ENCODE assay signal across 26 mouse cellular contexts in the genomic region with DNA sequence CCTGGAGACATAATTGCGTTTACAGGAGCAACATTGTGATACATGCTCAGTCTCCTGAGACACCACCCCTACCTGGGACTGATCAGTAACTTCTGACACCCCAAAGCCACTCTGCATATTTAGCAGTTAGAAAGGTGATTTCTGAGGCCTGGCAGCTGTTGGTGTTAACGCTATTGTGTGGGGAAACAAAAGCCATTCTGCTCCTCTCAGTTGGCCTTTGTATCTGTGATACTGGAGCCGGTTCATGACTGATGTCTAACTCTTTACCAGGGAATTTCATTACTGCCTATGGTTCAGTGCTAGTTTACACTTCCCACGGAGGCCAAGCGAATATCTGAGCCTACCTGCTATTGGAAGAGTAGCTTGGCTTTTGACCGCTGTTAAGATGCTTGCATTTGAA.
A peak's percentile ranks its signal among the peaks of the same experiment; 100 is the strongest.
DNase-seq lines count a peak whose midpoint lies in the region; ATAC-seq lines count a peak whose summit lies in the region.
"Had no signal": no experiment of that assay in that cellular context is flagged by ENCODE, and none has a peak within 500 bp of the region (broad histone marks: within the 10 kb centered on the region; RNA-seq: fewer than 3 reads in every experiment).

No protein-coding gene starts in this region.

- H3K9me3 ChIP-seq in heart, embryonic 10.5 days: no peaks in the 10 kb centered on the region
- no peaks in the 10 kb centered on the region for H3K9me3 ChIP-seq in midbrain, embryonic 12.5 days
- no peaks in the 10 kb centered on the region for H3K9me3 ChIP-seq in midbrain, embryonic 13.5 days
- H3K9me3 ChIP-seq: forebrain, embryonic 15.5 days; hindbrain, embryonic 13.5 days; kidney, embryonic 15.5 days; limb, embryonic 12.5 days; liver, embryonic 15.5 days; neural tube, embryonic 13.5 days had no signal

- no peak overlapping the region for H3K9ac ChIP-seq in midbrain, embryonic 12.5 days (replicated peaks)
- H3K9ac ChIP-seq in midbrain, embryonic 13.5 days (replicated peaks): no peak overlapping the region
- H3K9ac ChIP-seq: forebrain, embryonic 15.5 days; hindbrain, embryonic 13.5 days; kidney, embryonic 15.5 days; limb, embryonic 12.5 days; liver, embryonic 15.5 days; lung, embryonic 14.5 days; neural tube, embryonic 13.5 days had no signal

- H3K4me1 ChIP-seq in heart, embryonic 10.5 days: no peaks in the 10 kb centered on the region
- H3K4me1 ChIP-seq in midbrain, embryonic 12.5 days: peaks cover 7% of the 10 kb centered on the region
- H3K4me1 ChIP-seq in midbrain, embryonic 13.5 days (replicated peaks): peaks cover 11% of the 10 kb centered on the region
- H3K4me1 ChIP-seq: forebrain, embryonic 15.5 days; kidney, embryonic 15.5 days; limb, embryonic 12.5 days; liver, embryonic 15.5 days had no signal

- no peak overlapping the region for H3K27ac ChIP-seq in heart, embryonic 10.5 days
- H3K27ac ChIP-seq in midbrain, embryonic 12.5 days (replicated peaks): no peak overlapping the region
- no peak overlapping the region for H3K27ac ChIP-seq in midbrain, embryonic 13.5 days
- H3K27ac ChIP-seq: forebrain, embryonic 15.5 days; hindbrain, embryonic 13.5 days; kidney, embryonic 15.5 days; layer of hippocampus, adult 2 months; left cerebral cortex, adult 2 months; limb, embryonic 12.5 days; liver, embryonic 15.5 days; neural tube, embryonic 13.5 days had no signal

- ATAC-seq in midbrain, embryonic 12.5 days (ENCODE audit: low FRiP score, low read depth): 0 out of 2 replicates have a peak, but pooled peaks have one; percentile 34
- no peak for ATAC-seq in midbrain, embryonic 13.5 days
- ATAC-seq: CD4-positive, CD25-positive, alpha-beta regulatory T cell, adult 4 months; forebrain, embryonic 15.5 days; intestine, postnatal 0 days had no signal

- H3K4me2 ChIP-seq in midbrain, embryonic 12.5 days (replicated peaks): no peak overlapping the region
- H3K4me2 ChIP-seq in midbrain, embryonic 13.5 days (replicated peaks): no peak overlapping the region
- H3K4me2 ChIP-seq: forebrain, embryonic 15.5 days; hindbrain, embryonic 13.5 days; kidney, embryonic 15.5 days; limb, embryonic 12.5 days; liver, embryonic 15.5 days; lung, embryonic 14.5 days; neural tube, embryonic 13.5 days had no signal

- no peak overlapping the region for H3K4me3 ChIP-seq in heart, embryonic 10.5 days
- H3K4me3 ChIP-seq in midbrain, embryonic 12.5 days: no peak overlapping the region
- H3K4me3 ChIP-seq in midbrain, embryonic 13.5 days (replicated peaks): no peak overlapping the region
- H3K4me3 ChIP-seq: forebrain, embryonic 15.5 days; hindbrain, embryonic 13.5 days; kidney, embryonic 15.5 days; layer of hippocampus, adult 2 months; left cerebral cortex, adult 2 months; limb, embryonic 12.5 days; liver, embryonic 15.5 days; neural tube, embryonic 13.5 days had no signal

- peak; percentile 42 for DNase-seq in heart, adult 11 months
- no peak for DNase-seq in heart, embryonic 10.5 days (ENCODE audit: low spot score)
- DNase-seq in brain, adult 2 months (ENCODE audit: low read depth, low spot score): peak; percentile 16
- DNase-seq in kidney, adult 8-10 months: no peak
- DNase-seq in right cerebral cortex, postnatal 25 days: no peak
- DNase-seq: adrenal gland, adult 8-10 months; cerebellum, adult 8-10 months; cerebellum, postnatal 25 days; heart, postnatal 14 days; kidney, postnatal 25 days; lung, embryonic 14.5 days; lung, postnatal 14 days; midbrain, embryonic 14.5 days; thymus, postnatal 4 days had no signal

- no peaks in the 10 kb centered on the region for H3K36me3 ChIP-seq in heart, embryonic 10.5 days
- H3K36me3 ChIP-seq in midbrain, embryonic 12.5 days: no peaks in the 10 kb centered on the region
- no peaks in the 10 kb centered on the region for H3K36me3 ChIP-seq in midbrain, embryonic 13.5 days
- H3K36me3 ChIP-seq: forebrain, embryonic 15.5 days; hindbrain, embryonic 13.5 days; kidney, embryonic 15.5 days; limb, embryonic 12.5 days; liver, embryonic 15.5 days; neural tube, embryonic 13.5 days had no signal

- H3K27me3 ChIP-seq in heart, embryonic 10.5 days (ENCODE audit: insufficient read depth, poor library complexity, severe bottlenecking): no peaks in the 10 kb centered on the region
- no peaks in the 10 kb centered on the region for H3K27me3 ChIP-seq in midbrain, embryonic 12.5 days
- no peaks in the 10 kb centered on the region for H3K27me3 ChIP-seq in midbrain, embryonic 13.5 days
- H3K27me3 ChIP-seq: forebrain, embryonic 15.5 days; hindbrain, embryonic 13.5 days; kidney, embryonic 15.5 days; limb, embryonic 12.5 days; liver, embryonic 15.5 days; neural tube, embryonic 13.5 days had no signal

- WGBS in heart, embryonic 10.5 days: 52% methylated on average over 6 of the region's 6 CpGs
- 17% methylated on average over 6 of the region's 6 CpGs for WGBS in midbrain, embryonic 12.5 days
- WGBS in midbrain, embryonic 13.5 days: 14% methylated on average over 6 of the region's 6 CpGs

Comparison
In these comparisons a context has a peak if more than half of its experiments do, and no peak if none do; other contexts are left out.
1. DNase-seq: peak in heart, adult 11 months (single experiment) and brain, adult 2 months (single experiment); none in heart, embryonic 10.5 days (single experiment), kidney, adult 8-10 months (0 of 2) and right cerebral cortex, postnatal 25 days (single experiment).